Mouse (Mus musculus): ENCODE measurements at regions not wholly inside any gene's neighbourhood (a gene's known extent, or its start where the extent isn't known, plus 50 kb on each side); places are given as distances from the start of the nearest gene placed in this dataset.

DNA sequence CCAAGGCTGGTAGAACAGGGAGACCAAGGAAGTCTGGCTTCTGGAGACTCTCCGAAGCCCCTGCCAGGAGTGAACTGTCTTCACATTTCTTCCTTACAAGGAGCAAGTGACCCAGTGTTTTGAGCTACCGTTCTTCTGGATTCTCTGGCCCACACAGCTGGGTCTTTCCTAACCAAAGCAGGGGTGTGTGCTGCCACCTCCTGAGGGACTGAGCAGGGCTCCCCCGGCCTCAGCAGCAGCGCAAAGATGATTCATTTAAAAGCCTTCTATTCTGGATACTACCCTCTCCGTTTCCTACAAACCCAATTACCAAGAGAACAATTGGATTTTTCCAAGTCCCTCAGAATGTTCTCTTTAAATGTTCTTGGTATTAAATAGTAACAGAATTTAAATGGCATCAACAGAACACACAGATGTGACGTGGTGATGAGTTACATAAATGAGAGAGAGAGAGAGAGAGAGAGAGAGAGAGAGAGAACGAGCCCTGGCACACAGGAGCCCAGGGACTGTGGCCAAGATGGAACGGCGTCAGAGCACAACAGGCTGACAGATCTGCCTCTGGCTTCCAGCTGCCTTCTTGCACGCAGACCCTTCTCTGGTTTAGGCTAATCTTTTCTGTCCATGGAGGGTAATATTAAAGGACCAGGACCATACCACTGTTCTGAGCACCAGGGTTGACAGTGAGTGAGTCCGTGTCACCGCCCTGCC is 191.6 kb downstream of the Agtpbp1 start:
- peak; percentile 55 for DNase-seq

GRCm38 (mm10) chr13:59392828-59393227 is 192.2 kb downstream of the Agtpbp1 start:
- no peak for DNase-seq

DNA sequence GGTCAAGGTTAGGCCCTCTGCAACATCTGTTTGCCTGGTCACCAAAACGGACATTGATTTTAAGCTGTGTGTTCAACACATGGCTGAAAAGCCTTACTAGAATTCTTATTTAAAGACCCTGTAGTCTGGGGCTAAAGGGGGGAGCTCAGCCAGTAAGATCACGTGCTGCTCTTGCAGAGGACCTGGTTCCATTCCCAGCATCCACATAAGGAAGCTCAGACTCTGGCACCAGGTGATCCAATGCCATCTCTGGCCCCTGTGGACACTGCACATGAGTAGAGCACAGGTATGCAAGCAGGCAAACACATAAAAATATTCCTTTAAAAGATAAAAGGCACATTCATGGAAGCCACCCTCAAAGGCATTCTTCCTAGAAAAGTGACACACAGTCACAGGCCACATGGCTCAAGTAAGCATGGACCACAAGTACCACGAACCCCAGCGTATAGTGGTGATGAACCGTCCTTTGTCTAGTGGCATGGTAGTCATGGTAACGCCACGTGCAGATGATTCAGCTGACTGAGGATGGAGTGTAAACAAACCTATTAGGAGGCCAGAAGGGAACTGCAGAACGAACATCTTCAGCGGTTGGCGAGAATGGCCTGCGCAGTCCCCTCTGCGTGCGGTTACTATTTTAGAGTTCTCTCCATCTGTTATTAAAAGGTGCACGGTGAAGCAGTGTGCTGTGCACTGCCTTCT is 197.3 kb downstream of the Agtpbp1 start:
- no peak for DNase-seq

- DNase-seq: no peak
Observed at GRCm38 (mm10) chr13:59386935-59387540, 198.0 kb downstream of the Agtpbp1 start.

DNA sequence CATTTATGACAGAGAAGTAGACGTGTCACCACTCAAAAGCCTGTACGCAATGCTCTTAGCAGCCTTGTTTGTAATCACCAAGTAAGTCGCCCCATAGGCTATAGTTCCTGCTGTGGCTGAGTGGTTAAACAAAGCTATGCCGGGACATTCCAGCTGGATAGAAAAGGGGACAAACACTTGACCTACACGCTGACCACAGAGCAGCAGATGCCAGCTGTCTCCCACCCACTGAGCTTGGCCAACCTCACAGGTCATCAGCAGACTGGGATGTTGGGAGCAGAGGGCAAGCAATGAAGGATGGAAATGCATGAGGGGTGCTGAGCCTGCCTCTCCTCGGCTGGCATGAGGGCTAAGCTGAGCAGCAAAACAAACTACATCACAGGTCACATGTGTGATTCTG is 199.2 kb downstream of the Agtpbp1 start:
- no peak for DNase-seq

- no peak for DNase-seq
Observed at GRCm38 (mm10) chr13:59370141-59370816, 214.7 kb downstream of the Agtpbp1 start.

DNA sequence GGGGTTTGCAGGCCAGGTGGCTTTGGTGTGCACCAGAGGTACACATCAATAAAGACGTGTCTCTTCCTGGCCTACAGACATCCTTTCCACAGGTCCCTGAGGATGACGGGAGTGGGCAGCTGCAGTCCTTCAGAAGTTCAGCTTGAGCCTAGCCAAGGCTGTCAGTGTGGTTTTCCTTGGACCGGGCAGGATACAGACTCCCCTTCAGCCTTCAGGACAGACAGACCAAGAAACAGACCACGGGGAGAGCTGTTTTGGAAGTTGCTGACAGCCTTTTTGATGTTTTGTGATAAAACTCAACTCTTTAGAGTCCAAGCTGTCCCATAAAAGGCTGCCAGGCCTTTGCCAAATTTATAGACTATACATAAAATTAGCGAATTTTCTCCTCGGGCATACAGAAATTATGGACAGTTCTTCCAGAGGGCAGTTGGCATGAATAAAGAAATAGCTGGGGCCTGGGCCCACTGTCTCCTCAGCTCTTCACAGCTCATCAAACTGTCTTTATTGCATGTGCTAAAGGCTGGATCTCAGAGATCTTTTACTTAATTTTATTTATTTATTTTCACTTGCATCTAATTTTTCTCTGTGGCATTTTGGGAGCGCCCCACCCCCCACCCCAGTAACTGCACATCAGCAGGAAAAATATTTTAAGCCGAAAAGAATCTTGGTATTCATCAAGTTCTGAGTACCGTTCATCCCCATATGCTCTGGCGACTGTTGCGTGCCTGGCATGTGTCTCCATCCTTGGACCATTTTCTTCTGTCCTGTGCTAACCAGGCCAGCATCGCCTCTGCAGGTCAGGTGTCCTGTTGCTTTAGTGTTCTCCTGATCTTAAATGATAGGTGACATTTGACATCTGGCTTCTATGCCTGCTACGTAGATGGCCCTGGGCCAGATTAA is 216.2 kb downstream of the Agtpbp1 start:
- no peak for DNase-seq

- DNase-seq: peak; percentile 89
Observed at GRCm38 (mm10) chr13:59365460-59365859, 219.6 kb downstream of the Agtpbp1 start.

DNA sequence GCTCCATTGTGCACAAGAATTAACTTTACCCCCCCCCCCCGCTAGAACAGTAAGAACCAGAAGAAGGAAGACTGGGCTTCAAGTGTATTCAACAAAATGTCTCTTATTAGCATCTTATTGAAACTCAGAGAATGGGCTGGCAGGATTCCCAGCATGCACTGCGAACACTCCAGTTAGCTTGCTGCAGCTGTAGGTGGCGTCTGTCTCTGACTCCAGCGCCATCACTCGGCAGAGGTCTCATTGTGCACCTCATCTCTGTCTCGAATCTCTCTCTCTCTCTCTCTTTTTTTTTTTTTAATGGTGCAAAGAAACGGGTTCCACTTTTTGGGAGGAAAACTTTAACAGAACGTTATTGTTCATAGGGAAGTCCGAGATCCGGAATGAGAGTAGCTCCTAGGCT is 221.6 kb downstream of the Agtpbp1 start:
- DNase-seq: peak; percentile 65

DNA sequence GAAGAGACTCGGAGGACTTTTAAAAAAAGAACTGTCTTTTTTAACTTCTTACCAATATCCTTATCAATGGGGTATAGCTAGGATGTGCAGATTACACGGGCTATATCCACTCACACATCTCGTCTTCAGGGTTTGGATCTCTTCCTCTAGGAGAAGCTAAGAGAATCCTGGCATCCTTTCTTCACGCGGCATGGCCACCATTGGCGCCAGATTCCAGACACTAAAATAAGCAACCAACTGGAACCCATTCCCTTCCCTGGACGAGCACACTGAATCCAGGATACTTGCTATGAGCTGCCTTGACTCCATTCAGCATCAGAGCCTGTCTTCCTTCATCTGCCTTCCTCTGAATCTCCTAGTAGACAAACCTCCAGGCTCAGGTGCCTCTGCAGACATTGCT is 223.7 kb downstream of the Agtpbp1 start:
- no peak for DNase-seq

DNA sequence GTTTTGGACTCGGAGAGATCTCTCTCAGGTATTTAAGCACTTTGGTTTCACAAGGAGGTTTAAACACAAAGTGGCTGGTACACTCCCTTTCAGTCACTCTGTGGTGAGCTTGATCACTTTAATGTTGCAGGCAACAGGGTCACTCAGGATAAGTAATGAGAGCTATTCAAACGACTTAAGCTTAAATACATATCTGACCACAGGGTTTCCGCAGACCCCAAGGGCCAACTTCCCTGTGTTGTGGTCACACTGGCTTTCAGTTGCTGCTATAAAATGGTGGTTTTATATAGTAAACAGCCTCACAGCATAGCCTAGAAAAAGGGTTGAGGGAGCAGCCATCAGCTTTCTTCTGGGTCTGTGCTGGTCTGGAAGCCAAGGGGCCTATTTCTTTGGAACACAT is 225.0 kb downstream of the Agtpbp1 start:
- no peak for DNase-seq

- DNase-seq: no peak
Observed at GRCm38 (mm10) chr13:59358421-59358820, 226.6 kb downstream of the Agtpbp1 start.

- peak; percentile 41 for DNase-seq
Observed at GRCm38 (mm10) chr13:59351461-59351860, 233.6 kb downstream of the Agtpbp1 start.

- DNase-seq: no peak
Observed at GRCm38 (mm10) chr13:59350613-59351150, 234.3 kb downstream of the Agtpbp1 start.

DNA sequence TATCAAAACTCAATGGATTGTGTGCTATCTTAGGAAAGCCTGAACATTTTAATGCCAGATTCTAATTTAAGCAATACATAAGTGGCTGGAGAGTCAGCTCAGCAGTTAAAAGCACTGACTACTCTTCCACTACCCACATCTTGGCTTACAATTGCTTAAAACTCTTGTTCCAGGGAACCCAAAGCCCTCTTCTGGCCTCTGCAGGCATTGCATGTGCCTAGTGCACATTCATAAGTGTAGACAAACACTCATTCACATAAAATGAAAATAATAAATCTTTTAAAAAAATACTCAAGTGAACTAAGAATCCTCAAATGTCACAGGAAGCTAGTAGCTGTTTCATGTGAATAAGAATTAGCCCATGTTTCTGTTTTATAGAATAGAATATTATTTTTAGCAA is 236.5 kb downstream of the Agtpbp1 start:
- peak; percentile 33 for DNase-seq

- DNase-seq: no peak
Observed at GRCm38 (mm10) chr13:59341871-59342270, 243.2 kb downstream of the Agtpbp1 start.

DNA sequence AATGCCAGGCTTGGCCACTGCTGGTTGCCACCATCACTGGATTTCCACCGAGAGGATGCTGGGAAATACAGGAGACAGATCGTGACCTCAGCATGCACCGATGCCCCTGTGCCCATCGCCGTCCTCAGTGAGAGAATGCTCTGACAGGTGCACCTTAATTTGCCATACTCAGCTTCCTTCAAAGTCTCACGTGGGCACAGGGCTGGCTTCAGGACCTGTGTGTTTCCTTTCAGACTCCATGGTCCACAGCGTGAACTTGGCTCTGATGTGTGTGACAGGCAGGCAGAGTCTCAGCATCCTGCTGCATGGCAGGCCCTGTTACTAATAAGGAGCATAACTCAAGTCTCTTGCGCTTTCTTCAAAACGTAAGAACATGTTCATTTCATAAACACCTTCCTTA is 246.6 kb downstream of the Agtpbp1 start:
- DNase-seq: no peak

- no peak for DNase-seq
Observed at GRCm38 (mm10) chr13:59323933-59324332, 261.1 kb downstream of the Agtpbp1 start.

- no peak for DNase-seq
Observed at GRCm38 (mm10) chr13:59323441-59323840, 261.6 kb downstream of the Agtpbp1 start.

DNA sequence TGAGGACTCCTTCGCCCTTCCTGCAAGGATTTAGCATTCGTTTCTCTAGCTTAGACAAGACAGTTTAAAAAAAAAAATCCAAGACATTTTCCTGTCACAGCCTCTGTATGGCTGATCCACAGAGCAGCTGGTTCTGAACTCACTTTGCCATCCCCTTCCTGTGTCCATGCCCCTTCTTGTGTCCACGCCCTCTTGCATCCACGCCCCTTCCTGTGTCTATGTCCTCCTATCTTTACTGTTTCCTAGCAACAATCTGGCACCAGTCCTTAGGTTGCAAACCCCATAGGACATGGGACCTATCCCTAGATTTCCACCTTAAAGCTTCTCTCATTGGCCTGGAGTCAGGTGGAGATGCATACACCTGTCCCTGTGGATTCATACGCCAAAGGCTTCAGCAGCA is 264.8 kb downstream of the Agtpbp1 start:
- DNase-seq: no peak

GRCm38 (mm10) chr13:59317458-59318005 is 267.5 kb downstream of the Agtpbp1 start:
- no peak for DNase-seq

- DNase-seq: no peak
Observed at GRCm38 (mm10) chr13:59315811-59316210, 269.2 kb downstream of the Agtpbp1 start.
